Mouse (Mus musculus): ENCODE results near the gene Phf5a.

GRCm38 (mm10) chr15:81915663-81916062, 44.0 kb upstream of the Phf5a start:
- TF ChIP-seq CTCF (conservative IDR thresholded peaks at IDR 0.05; ENCODE audit: low read length) (no peak), NANOG (IDR thresholded peaks at IDR 0.05; ENCODE audit: borderline replicate concordance, low read length) (no peak)
